Mouse (Mus musculus) megakaryocyte, embryonic 14.5 days (primary cell): ENCODE measurements around the gene Pde6d.

Source experiments
- FLI1 ChIP-seq: IDR thresholded peaks from 2 replicates; pipeline ENCODE4 v1.6.1; 2012; ENCODE audit warnings: low read length, inconsistent platforms, mixed read lengths
- GATA1 ChIP-seq: IDR thresholded peaks from 3 replicates; pipeline ENCODE4 v1.6.1; 2012; ENCODE audit warnings: mixed read lengths, low read length, inconsistent platforms, borderline replicate concordance

DNA sequence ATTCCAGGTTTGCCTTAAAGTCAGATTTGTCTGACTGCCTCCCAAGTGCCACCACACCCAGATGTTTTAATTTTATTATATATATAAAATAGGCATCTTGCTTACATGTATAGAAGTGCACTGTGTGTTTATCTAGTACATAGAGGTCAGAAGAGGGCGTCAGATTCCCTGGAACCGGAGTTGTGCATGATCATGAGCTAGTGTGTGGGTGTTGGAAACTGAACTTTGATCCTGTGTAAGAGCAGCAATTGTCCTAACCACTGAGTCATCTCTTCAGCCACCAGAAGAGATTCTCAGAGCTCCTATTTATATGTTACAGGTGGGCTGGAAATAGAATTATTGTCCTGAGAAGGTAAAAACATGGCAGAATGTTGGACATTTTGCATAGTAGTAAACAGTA, 17.7 kb upstream of the Pde6d start:
- no peak for TF ChIP-seq GATA1
- TF ChIP-seq FLI1 = no peak
